Mouse (Mus musculus) lung, embryonic 16.5 days (tissue): ENCODE measurements around the gene Ptprj. TPM values are rescaled to one million over a fixed set of nuclear protein-coding genes. Genes with fewer than 3 reads are reported as not detected.
A peak's percentile ranks its signal among the peaks of the same experiment; 100 is the strongest.
"Not testable (repeated sequence)": the region's sequence is repeated elsewhere in the genome, so short reads cannot be mapped to it uniquely, and the experiment has no call there.

Experiments
- ATAC-seq: fragments of 200-750 bp; cut with Nextera tagmentation; 2 replicates; pipeline ENCODE4 v1.8.0; 2017; ENCODE audit warnings: low read depth, mild to moderate bottlenecking, moderate library complexity
- H3K27ac ChIP-seq: fragments of 300-500 bp; sonication (generic); 2 replicates; pipeline ENCODE4 v1.5.1; 2014; ENCODE audit warnings: mild to moderate bottlenecking, control low read depth, low read length
- H3K27me3 ChIP-seq: fragments of 300-500 bp; sonication (generic); 2 replicates; pipeline ENCODE4 v1.6.1; 2014; ENCODE audit warnings: low read depth, low read length, mixed read lengths; ENCODE audit not compliant: control insufficient read depth, insufficient read depth
- H3K36me3 ChIP-seq: fragments of 300-500 bp; sonication (generic); 2 replicates; pipeline ENCODE4 v1.6.1; 2014; ENCODE audit warnings: low read length; ENCODE audit not compliant: control insufficient read depth, insufficient read depth
- H3K4me1 ChIP-seq: fragments of 300-500 bp; sonication (generic); replicated peaks from 2 replicates; pipeline ENCODE4 v1.6.1; 2014; ENCODE audit warnings: low read length, mixed read lengths; ENCODE audit not compliant: control insufficient read depth, insufficient read depth
- H3K4me2 ChIP-seq: fragments of 300-500 bp; sonication (generic); 2 replicates; pipeline ENCODE4 v1.6.1; 2014; ENCODE audit warnings: low read depth, low read length, control low read depth
- H3K4me3 ChIP-seq: fragments of 300-500 bp; sonication (generic); 2 replicates; pipeline ENCODE4 v1.5.1; 2014; ENCODE audit warnings: mild to moderate bottlenecking, low read length, control low read depth
- H3K9ac ChIP-seq: fragments of 300-500 bp; sonication (generic); 2 replicates; pipeline ENCODE4 v1.6.1; 2014; ENCODE audit warnings: low read length, control low read depth
- H3K9me3 ChIP-seq: fragments of 300-500 bp; sonication (generic); 2 replicates; pipeline ENCODE4 v1.6.1; 2016; ENCODE audit warnings: low read length; ENCODE audit not compliant: control insufficient read depth
- WGBS: fragments of 180-500 bp; shearing (Covaris S2); extraction: QIAGEN DNeasy Blood & Tissue Kit; methylation state at CpG from one replicate; pipeline ENCODE4 v1.1.7; 2014; 5-methylcytosine and 5-hydroxymethylcytosine counted together
- polyA plus RNA-seq: library from polyadenylated mRNA; unstranded; fragments of >200 nt; fragmentation: Nextera tagmentation; extraction: Ambion mirVana; gene quantifications from 2 replicates; pipeline ENCODE4 v1.2.1, GENCODE M21; 2015

Ptprj gene
- polyA plus RNA-seq, 1 experiment from 2014 or later: 2.7 TPM

DNA sequence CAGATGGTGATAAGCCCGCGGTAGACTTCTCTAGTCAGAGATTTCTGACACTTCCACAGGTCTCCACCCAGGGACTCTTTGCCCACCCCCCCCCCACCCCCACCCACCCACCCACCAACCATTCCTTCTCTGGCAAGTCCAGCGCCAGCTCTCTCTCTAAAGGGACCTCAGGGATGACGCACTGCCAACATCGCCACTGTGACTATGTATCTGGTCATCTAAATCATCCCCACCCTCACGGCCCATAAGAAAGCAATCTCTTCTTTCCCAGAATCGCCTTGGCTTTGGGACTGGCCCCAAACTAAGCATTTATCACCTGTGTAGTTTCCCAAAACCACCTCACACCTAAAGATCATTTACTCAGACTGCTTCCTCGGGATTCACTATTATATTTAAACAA lies 5.9 kb downstream of the Ptprj start:
- no peaks in the 10 kb centered on the region for H3K36me3 ChIP-seq
- 57% methylated on average over 8 of the region's 8 CpGs for WGBS
- no peak overlapping the region for H3K27ac ChIP-seq
- no peak for ATAC-seq
- H3K9me3 ChIP-seq: no peaks in the 10 kb centered on the region
- no peaks in the 10 kb centered on the region for H3K27me3 ChIP-seq
- H3K9ac ChIP-seq: no peak overlapping the region
- peaks cover 11% of the 10 kb centered on the region; the same call in 1 of the 2 replicates for H3K4me1 ChIP-seq
- no peak overlapping the region for H3K4me3 ChIP-seq
- H3K4me2 ChIP-seq: peak overlapping the region; percentile 25; the same call in 1 of the 2 replicates

DNA sequence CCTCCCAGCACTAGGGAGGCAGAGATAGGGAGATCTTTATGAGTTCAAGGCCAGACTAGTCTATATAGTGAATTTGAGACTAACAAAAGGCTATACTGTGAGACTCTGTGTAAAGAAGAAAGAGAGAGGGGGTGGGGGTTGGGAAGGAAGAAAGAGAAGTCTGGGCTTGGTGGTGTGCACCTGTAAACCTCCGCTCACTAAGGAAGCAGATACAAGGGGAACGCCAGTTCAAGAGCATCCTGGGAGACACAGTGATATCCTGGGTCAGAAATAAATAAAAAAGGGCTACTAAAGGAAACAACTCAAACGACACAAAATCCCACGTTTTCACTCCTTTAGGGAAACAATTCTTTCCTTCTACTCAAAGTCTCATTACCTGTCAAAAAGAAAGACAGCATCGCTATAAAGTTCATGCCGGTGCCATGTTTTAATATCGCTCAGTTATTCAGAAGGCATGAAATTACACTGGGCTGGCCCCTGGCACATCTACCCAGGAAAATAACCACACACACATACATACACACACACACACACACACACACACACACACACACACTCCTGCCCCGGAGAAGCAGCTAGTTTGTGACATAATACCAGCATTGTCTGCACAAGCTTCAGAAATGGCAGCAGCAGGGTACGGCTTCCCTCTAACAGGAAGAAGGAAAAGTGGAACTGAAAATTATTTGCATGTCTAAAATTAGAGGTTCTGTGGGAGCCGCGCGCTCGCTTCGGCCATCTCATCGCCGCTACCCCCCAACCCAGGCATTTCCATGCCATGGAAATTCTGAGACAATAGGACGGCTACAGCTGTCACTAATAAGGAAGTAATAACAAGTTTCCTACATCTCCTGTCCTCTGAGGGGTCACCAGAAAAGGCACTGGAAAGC lies 6.6 kb downstream of the Ptprj start:
- Histone ChIP-seq H3K4me2 (peak overlapping the region; percentile 25; the same call in 1 of the 2 replicates), H3K4me3 (0 out of 2 replicates have a peak overlapping the region, but pooled peaks have one; percentile 15), H3K36me3 (no peaks in the 10 kb centered on the region), H3K4me1 (peaks cover 7% of the 10 kb centered on the region; the same call in 1 of the 2 replicates), H3K27ac (no peak overlapping the region), H3K9ac (no peak overlapping the region), H3K9me3 (no peaks in the 10 kb centered on the region), H3K27me3 (no peaks in the 10 kb centered on the region)
- WGBS: 69% methylated on average over 17 of the region's 17 CpGs
- ATAC-seq: no peak

DNA sequence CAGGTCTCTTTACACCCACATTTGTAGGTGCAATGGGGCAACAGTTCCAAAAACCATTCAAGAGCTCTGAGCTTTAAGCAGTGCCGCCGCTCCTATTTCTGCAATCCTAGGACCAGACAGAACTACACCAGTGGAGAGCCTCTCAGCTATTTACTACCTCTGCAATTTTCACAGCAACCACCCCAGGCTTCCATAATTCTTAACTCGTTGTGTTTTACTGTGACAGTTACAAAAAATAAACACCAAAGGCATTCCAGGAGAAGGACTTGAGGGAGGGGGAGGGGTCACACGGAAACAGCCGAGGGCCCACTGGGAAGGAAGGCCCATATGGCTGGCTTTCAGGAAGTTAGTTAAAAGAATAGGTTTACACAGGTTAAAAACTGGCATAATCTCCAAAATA lies 8.3 kb downstream of the Ptprj start:
- Histone ChIP-seq H3K9ac (no peak overlapping the region), H3K27me3 (no peaks in the 10 kb centered on the region), H3K27ac (no peak overlapping the region), H3K9me3 (no peaks in the 10 kb centered on the region), H3K4me3 (no peak overlapping the region), H3K36me3 (no peaks in the 10 kb centered on the region), H3K4me2 (no peak overlapping the region), H3K4me1 (peaks cover 7% of the 10 kb centered on the region; the same call in 1 of the 2 replicates)
- 39% methylated on average over 5 of the region's 5 CpGs for WGBS
- no peak for ATAC-seq

DNA sequence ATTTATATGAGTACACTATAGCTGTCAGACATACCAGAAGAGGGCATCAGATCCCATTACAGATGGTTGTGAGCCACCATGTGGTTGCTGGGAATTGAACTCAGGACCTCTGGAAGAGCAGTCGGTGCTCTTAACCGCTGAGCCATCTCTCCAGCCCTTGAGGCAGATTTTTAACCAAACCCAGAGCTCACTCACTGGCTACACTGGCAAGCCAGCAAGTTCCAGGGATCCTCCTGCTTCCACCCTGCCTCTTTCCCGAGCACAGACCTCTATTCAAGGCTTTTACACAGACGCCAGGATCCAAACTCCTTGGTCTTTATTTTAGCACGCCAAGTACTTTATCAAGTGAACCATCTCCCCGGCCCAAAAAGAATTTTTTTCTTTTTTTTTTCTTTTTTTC lies 9.0 kb downstream of the Ptprj start:
- not testable (repeated sequence) for H3K27me3 ChIP-seq, H3K4me2 ChIP-seq, H3K4me3 ChIP-seq, H3K27ac ChIP-seq, H3K36me3 ChIP-seq, ATAC-seq, H3K9me3 ChIP-seq, H3K4me1 ChIP-seq, H3K9ac ChIP-seq
- WGBS: 84% methylated on average over 6 of the region's 6 CpGs

DNA sequence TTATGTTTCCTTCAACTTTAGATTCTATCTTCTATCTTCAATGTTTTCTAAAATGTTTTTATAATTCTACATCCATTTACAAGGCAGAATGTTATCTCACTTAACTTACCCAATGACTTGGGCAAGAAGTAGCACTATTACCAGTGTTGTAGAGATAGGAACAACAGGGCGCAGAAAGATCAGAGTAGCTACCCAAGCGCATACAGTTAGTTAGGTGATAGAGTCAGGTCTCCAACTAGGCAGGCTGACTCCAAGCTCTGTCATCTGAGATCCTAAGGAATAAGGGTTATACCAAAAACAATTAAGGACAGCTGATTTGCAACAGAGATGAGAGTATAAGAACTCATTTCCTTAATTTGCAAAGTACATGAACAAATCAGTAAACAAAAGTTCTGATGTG lies 9.6 kb downstream of the Ptprj start:
- no peaks in the 10 kb centered on the region for H3K9me3 ChIP-seq
- no peak overlapping the region for H3K4me2 ChIP-seq
- 93% methylated on average over 2 of the region's 2 CpGs for WGBS
- no peaks in the 10 kb centered on the region for H3K36me3 ChIP-seq
- no peak for ATAC-seq
- H3K9ac ChIP-seq: no peak overlapping the region
- no peak overlapping the region for H3K27ac ChIP-seq
- peaks cover 7% of the 10 kb centered on the region; the same call in 1 of the 2 replicates for H3K4me1 ChIP-seq
- H3K27me3 ChIP-seq: no peaks in the 10 kb centered on the region
- no peak overlapping the region for H3K4me3 ChIP-seq

DNA sequence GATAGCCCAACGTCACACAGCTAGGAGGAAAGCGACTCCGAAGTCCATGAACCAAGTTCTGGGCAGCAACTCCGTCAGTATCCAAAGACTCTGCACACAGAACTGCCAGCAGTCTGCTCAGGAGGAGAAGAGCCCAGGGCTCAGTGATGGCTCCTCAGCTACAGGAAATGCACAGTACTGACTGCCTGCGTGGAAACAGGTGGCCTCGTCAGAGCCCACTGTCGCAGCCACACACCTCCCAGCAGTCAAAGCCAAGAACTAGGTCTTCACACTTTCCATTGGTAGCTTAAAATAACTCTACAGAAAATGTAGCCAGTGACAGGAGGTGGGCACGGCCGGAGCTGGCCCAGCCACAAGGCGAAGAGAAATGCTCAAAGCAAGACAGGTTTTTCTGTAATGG lies 10.2 kb downstream of the Ptprj start:
- Histone ChIP-seq H3K9me3 (no peaks in the 10 kb centered on the region), H3K4me3 (no peak overlapping the region), H3K4me1 (peaks cover 8% of the 10 kb centered on the region; the same call in 1 of the 2 replicates), H3K27ac (no peak overlapping the region), H3K36me3 (no peaks in the 10 kb centered on the region), H3K4me2 (no peak overlapping the region), H3K27me3 (no peaks in the 10 kb centered on the region), H3K9ac (no peak overlapping the region)
- no peak for ATAC-seq
- WGBS: 79% methylated on average over 10 of the region's 10 CpGs

DNA sequence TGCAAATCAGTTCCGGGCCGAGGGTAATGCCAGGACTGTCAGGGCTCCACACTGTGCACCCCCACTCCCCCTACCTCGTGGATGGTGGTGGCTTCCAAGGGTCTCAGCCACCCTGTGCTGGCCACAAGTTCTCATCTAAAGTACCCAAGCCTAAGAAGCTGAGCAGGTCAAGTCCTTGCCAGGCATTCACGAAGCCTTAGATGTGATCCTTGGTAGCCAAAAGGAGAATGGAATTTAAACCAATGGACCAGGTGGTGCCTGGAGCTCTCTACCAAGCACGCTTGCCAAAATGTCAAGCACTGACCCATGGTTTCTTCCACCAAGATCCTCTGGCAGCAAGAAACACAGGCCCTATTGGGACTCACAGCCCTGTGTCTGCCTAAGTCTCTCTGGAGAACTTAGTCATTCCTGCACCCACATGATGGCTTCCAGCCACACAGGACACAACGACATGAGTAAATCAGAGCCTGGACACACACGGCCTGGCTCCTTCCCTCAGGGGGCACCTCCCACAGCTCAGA lies 11.4 kb downstream of the Ptprj start:
- ATAC-seq: no peak

DNA sequence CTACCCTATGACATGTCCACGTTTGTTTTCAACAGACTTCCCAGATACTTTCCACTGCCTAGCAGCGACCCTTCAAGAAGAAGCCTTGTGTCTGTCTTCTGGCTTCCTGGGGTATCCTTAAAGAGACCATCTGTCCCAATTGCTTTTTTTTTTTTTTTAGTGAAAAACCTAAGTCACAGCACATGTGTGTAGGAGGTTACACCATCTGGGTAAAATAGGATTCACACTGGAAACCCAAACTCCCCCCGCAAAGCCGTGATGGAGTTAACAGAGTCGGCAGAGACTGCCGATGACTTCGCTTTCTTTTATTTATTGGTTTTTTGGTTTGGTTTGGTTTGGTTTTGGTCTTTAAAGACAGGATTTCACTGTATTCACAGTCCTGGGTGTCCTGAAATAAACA lies 12.4 kb downstream of the Ptprj start:
- Histone ChIP-seq H3K4me1 (peaks cover 4% of the 10 kb centered on the region; the same call in 1 of the 2 replicates), H3K4me2 (no peak overlapping the region), H3K4me3 (no peak overlapping the region), H3K9ac (no peak overlapping the region), H3K27ac (no peak overlapping the region), H3K9me3 (no peaks in the 10 kb centered on the region), H3K36me3 (no peaks in the 10 kb centered on the region), H3K27me3 (no peaks in the 10 kb centered on the region)
- ATAC-seq: no peak
- 88% methylated on average over 7 of the region's 7 CpGs for WGBS

More for the DNA sequence above, 11.4 kb downstream of the Ptprj start:
- H3K9me3 ChIP-seq: no peaks in the 10 kb centered on the region
- no peak overlapping the region for H3K4me3 ChIP-seq
- H3K4me1 ChIP-seq: peaks cover 4% of the 10 kb centered on the region; the same call in 1 of the 2 replicates
- H3K27ac ChIP-seq: no peak overlapping the region
- H3K9ac ChIP-seq: no peak overlapping the region
- no peaks in the 10 kb centered on the region for H3K27me3 ChIP-seq
- no peak overlapping the region for H3K4me2 ChIP-seq
- 77% methylated on average over 7 of the region's 7 CpGs for WGBS
- H3K36me3 ChIP-seq: no peaks in the 10 kb centered on the region

DNA sequence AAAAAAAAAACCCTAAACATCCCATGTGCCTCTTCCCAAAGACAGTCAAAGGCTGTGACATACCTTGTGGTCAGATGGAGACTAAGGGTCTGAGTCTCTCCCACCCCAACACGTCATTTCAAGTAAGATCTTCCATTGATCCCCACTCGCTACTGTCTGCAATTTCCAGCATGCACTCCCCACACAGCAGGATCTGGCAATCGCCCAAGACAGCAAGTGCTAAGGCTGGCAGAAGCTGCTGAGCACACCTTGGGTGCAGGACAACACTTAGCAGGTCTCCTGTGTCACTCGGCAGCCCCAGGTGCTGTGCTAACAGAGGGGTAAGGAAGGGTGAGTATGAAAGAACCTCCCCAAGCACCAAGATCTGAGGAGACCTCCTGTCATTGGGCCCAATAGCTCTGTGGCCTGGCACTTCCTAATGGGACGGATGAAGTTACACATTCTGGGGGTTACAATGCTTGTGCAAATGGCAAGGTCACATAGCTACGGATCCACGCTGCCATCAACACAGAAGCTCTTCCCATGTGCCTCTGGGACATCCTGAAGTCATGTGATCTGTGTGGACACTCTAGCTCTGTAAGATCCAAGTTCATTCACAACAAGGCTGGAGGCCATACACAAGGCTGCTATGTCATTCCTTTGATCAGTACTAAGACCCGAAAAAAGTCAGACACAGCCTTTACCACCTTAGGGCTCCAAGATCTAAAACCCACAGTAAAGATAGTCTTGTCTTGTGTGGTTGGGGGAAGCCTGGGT lies 13.5 kb downstream of the Ptprj start:
- ATAC-seq: no peak
- Histone ChIP-seq H3K4me3 (no peak overlapping the region), H3K4me1 (peaks cover 4% of the 10 kb centered on the region; the same call in 1 of the 2 replicates), H3K9me3 (no peaks in the 10 kb centered on the region), H3K36me3 (no peaks in the 10 kb centered on the region), H3K4me2 (no peak overlapping the region), H3K9ac (no peak overlapping the region), H3K27me3 (no peaks in the 10 kb centered on the region), H3K27ac (no peak overlapping the region)
- whole genome bisulfite sequencing: 58% methylated on average over 8 of the region's 8 CpGs
